Mouse (Mus musculus) heart, embryonic 16.5 days (tissue): ENCODE measurements around the gene Pik3r4. TPM values are rescaled to one million over a fixed set of nuclear protein-coding genes. Genes with fewer than 3 reads are reported as not detected.
A peak's percentile ranks its signal among the peaks of the same experiment; 100 is the strongest.

Experiments used
- ATAC-seq: fragments of 200-750 bp; cut with Nextera tagmentation; replicated peaks from 2 replicates; pipeline ENCODE4 v1.8.0; 2017; ENCODE audit warnings: moderate number of reproducible peaks; ENCODE audit not compliant: insufficient read depth, low FRiP score; ENCODE audit errors: extremely low read depth
- H3K27ac ChIP-seq: fragments of 300-500 bp; sonication (generic); 2 replicates; pipeline ENCODE4 v1.5.1; 2014; ENCODE audit warnings: mild to moderate bottlenecking, low read length, control low read depth, moderate library complexity
- H3K27me3 ChIP-seq: fragments of 300-500 bp; sonication (generic); 2 replicates; pipeline ENCODE4 v1.6.1; 2014; ENCODE audit warnings: low read length, mixed read lengths; ENCODE audit not compliant: control insufficient read depth, insufficient read depth
- H3K36me3 ChIP-seq: fragments of 300-500 bp; sonication (generic); 2 replicates; pipeline ENCODE4 v1.6.1; 2014; ENCODE audit not compliant: control insufficient read depth, insufficient read depth
- H3K4me1 ChIP-seq: fragments of 300-500 bp; sonication (generic); 2 replicates; pipeline ENCODE4 v1.6.1; 2014; ENCODE audit warnings: low read length, mixed read lengths; ENCODE audit not compliant: control insufficient read depth, insufficient read depth
- H3K4me2 ChIP-seq: fragments of 300-500 bp; sonication (generic); 2 replicates; pipeline ENCODE4 v1.6.1; 2014; ENCODE audit warnings: low read depth, mild to moderate bottlenecking, control low read depth, low read length
- H3K4me3 ChIP-seq: fragments of 300-500 bp; sonication (generic); 2 replicates; pipeline ENCODE4 v1.5.1; 2014; ENCODE audit warnings: mild to moderate bottlenecking, control low read depth, low read length
- H3K9ac ChIP-seq: fragments of 300-500 bp; sonication (generic); 2 replicates; pipeline ENCODE4 v1.6.1; 2014; ENCODE audit warnings: low read length, control low read depth
- H3K9me3 ChIP-seq: fragments of 300-500 bp; sonication (generic); replicated peaks from 2 replicates; pipeline ENCODE4 v1.6.1; 2016; ENCODE audit warnings: low read length; ENCODE audit not compliant: control insufficient read depth
- WGBS: fragments of 180-500 bp; shearing (Covaris S2); extraction: QIAGEN DNeasy Blood & Tissue Kit; methylation state at CpG from one replicate; pipeline ENCODE4 v1.1.7; 2014; 5-methylcytosine and 5-hydroxymethylcytosine counted together
- polyA plus RNA-seq: library from polyadenylated mRNA; unstranded; fragments of >200 nt; fragmentation: Nextera tagmentation; extraction: Ambion mirVana; gene quantifications from 2 replicates; pipeline ENCODE4 v1.2.1, GENCODE M21; 2015

Gene Pik3r4
- polyA plus RNA-seq, 1 experiment from 2014 or later, result 13.9 TPM

- H3K4me2 ChIP-seq, result no peak overlapping the region
- no peak overlapping the region for H3K27ac ChIP-seq
- H3K36me3 ChIP-seq, result peaks cover 26% of the 10 kb centered on the region
- ATAC-seq, result no peak
- WGBS, result 95% methylated on average over 12 of the region's 12 CpGs
- H3K27me3 ChIP-seq, result no peaks in the 10 kb centered on the region
- H3K9ac ChIP-seq, result no peak overlapping the region
- no peaks in the 10 kb centered on the region for H3K9me3 ChIP-seq
- no peak overlapping the region for H3K4me3 ChIP-seq
- H3K4me1 ChIP-seq, result no peaks in the 10 kb centered on the region
Observed at GRCm38 (mm10) chr9:105658216-105658615, 15.4 kb downstream of the Pik3r4 start.

GRCm38 (mm10) chr9:105659877-105660276 lies 17.1 kb downstream of the Pik3r4 start:
- no peak overlapping the region for H3K4me3 ChIP-seq
- no peak overlapping the region for H3K4me2 ChIP-seq
- no peaks in the 10 kb centered on the region for H3K9me3 ChIP-seq
- 94% methylated on average over 6 of the region's 6 CpGs for WGBS
- no peaks in the 10 kb centered on the region for H3K4me1 ChIP-seq
- H3K27me3 ChIP-seq, result no peaks in the 10 kb centered on the region
- ATAC-seq, result no peak
- H3K36me3 ChIP-seq, result peaks cover 20% of the 10 kb centered on the region
- H3K27ac ChIP-seq, result no peak overlapping the region
- H3K9ac ChIP-seq, result no peak overlapping the region

GRCm38 (mm10) chr9:105665269-105665668 lies 22.5 kb downstream of the Pik3r4 start:
- peaks cover 40% of the 10 kb centered on the region for H3K36me3 ChIP-seq
- no peak overlapping the region for H3K9ac ChIP-seq
- 83% methylated on average over 7 of the region's 7 CpGs for WGBS
- H3K27ac ChIP-seq, result no peak overlapping the region
- H3K4me2 ChIP-seq, result no peak overlapping the region
- no peaks in the 10 kb centered on the region for H3K27me3 ChIP-seq
- H3K4me1 ChIP-seq, result no peaks in the 10 kb centered on the region
- H3K4me3 ChIP-seq, result no peak overlapping the region
- no peak for ATAC-seq
- H3K9me3 ChIP-seq, result no peaks in the 10 kb centered on the region

- Histone ChIP-seq H3K27me3 (no peaks in the 10 kb centered on the region), H3K4me2 (no peak overlapping the region), H3K27ac (no peak overlapping the region), H3K4me1 (no peaks in the 10 kb centered on the region), H3K36me3 (peaks cover 22% of the 10 kb centered on the region), H3K4me3 (no peak overlapping the region), H3K9me3 (no peaks in the 10 kb centered on the region), H3K9ac (no peak overlapping the region)
- 83% methylated on average over 4 of the region's 4 CpGs for WGBS
- no peak for ATAC-seq
Observed at GRCm38 (mm10) chr9:105670916-105671315, 28.1 kb downstream of the Pik3r4 start.

- no peaks in the 10 kb centered on the region for H3K27me3 ChIP-seq
- H3K4me1 ChIP-seq, result no peaks in the 10 kb centered on the region
- WGBS, result 69% methylated on average over 2 of the region's 2 CpGs
- no peak overlapping the region for H3K4me2 ChIP-seq
- H3K27ac ChIP-seq, result no peak overlapping the region
- peaks cover 24% of the 10 kb centered on the region for H3K36me3 ChIP-seq
- no peak for ATAC-seq
- H3K9ac ChIP-seq, result no peak overlapping the region
- no peak overlapping the region for H3K4me3 ChIP-seq
- H3K9me3 ChIP-seq, result no peaks in the 10 kb centered on the region
Observed at GRCm38 (mm10) chr9:105672032-105672431, 29.3 kb downstream of the Pik3r4 start.

GRCm38 (mm10) chr9:105675941-105676340 lies 33.2 kb downstream of the Pik3r4 start:
- Histone ChIP-seq H3K9ac (no peak overlapping the region), H3K36me3 (peaks cover 28% of the 10 kb centered on the region), H3K9me3 (no peaks in the 10 kb centered on the region), H3K27ac (no peak overlapping the region), H3K4me3 (no peak overlapping the region), H3K27me3 (no peaks in the 10 kb centered on the region), H3K4me1 (no peaks in the 10 kb centered on the region), H3K4me2 (no peak overlapping the region)
- no peak for ATAC-seq
- 81% methylated on average over 11 of the region's 11 CpGs for WGBS

- no peak overlapping the region for H3K4me2 ChIP-seq
- no peak for ATAC-seq
- H3K27me3 ChIP-seq, result no peaks in the 10 kb centered on the region
- no peaks in the 10 kb centered on the region for H3K9me3 ChIP-seq
- H3K27ac ChIP-seq, result no peak overlapping the region
- no peak overlapping the region for H3K9ac ChIP-seq
- peaks cover 34% of the 10 kb centered on the region for H3K36me3 ChIP-seq
- H3K4me1 ChIP-seq, result peaks cover 17% of the 10 kb centered on the region
- 94% methylated on average over 7 of the region's 7 CpGs for WGBS
- no peak overlapping the region for H3K4me3 ChIP-seq
Observed at GRCm38 (mm10) chr9:105681386-105681785, 38.6 kb downstream of the Pik3r4 start.

- H3K4me3 ChIP-seq, result no peak overlapping the region
- H3K9ac ChIP-seq, result no peak overlapping the region; the same call in 1 of the 2 replicates
- peak; percentile 86 for ATAC-seq
- H3K27ac ChIP-seq, result peak overlapping the region; percentile 83
- H3K27me3 ChIP-seq, result no peaks in the 10 kb centered on the region
- H3K4me2 ChIP-seq, result peak overlapping the region; percentile 33
- WGBS, result 38% methylated on average over 13 of the region's 13 CpGs
- peaks cover 17% of the 10 kb centered on the region for H3K4me1 ChIP-seq
- H3K9me3 ChIP-seq, result no peaks in the 10 kb centered on the region
- peaks cover 34% of the 10 kb centered on the region for H3K36me3 ChIP-seq
Observed at GRCm38 (mm10) chr9:105684549-105685165, 41.9 kb downstream of the Pik3r4 start.

- Histone ChIP-seq H3K4me2 (no peak overlapping the region), H3K27ac (no peak overlapping the region), H3K4me1 (peaks cover 8% of the 10 kb centered on the region), H3K9me3 (no peaks in the 10 kb centered on the region), H3K9ac (no peak overlapping the region), H3K27me3 (no peaks in the 10 kb centered on the region), H3K4me3 (no peak overlapping the region), H3K36me3 (peaks cover 28% of the 10 kb centered on the region)
- ATAC-seq, result no peak
- WGBS, result 57% methylated on average over 7 of the region's 7 CpGs
Observed at GRCm38 (mm10) chr9:105689485-105689884, 46.7 kb downstream of the Pik3r4 start.
